11 mouse cellular contexts compared by ENCODE assay signal in the genomic region with DNA sequence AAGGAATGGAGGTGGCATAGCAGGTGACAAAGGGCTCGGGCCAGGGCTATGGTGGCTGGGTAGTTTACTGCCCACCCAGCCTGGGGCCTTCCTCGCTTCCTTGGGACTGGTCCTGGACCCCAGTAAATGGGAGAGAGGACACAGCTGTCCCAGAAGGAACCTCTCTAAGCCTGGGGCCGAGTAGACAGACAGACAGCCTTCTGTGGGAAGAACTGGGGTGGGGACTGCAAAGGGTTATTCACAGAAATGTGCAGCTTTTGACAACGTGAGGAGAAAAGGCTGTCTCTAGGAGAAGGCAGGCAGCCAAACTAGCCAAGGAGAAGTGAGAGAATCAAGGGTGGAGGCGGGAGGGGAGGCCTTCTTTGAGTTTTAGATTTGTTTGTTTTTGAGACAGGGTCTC. TPM values are rescaled to one million over a fixed set of nuclear protein-coding genes. Genes with fewer than 3 reads are reported as not detected.
DNase-seq lines count a peak whose midpoint lies in the region; ATAC-seq lines count a peak whose summit lies in the region.
"Had no signal": no experiment of that assay in that cellular context is flagged by ENCODE, and none has a peak within 500 bp of the region (broad histone marks: within the 10 kb centered on the region; RNA-seq: fewer than 3 reads in every experiment).

No protein-coding gene starts in this region.

- H3K9ac ChIP-seq in kidney, embryonic 15.5 days = no peak overlapping the region
- peak overlapping the region; percentile 54 for H3K9ac ChIP-seq in embryonic facial prominence, embryonic 11.5 days (replicated peaks; ENCODE audit: low read length)
- H3K9ac ChIP-seq in hindbrain, embryonic 14.5 days = no peak overlapping the region

- DNase-seq in kidney, adult 9 months = no peak
- DNase-seq in embryonic facial prominence, embryonic 11.5 days (ENCODE audit: low spot score) = peak; percentile 8
- DNase-seq in hindbrain, embryonic 14.5 days (ENCODE audit: low spot score) = no peak
- peak; percentile 45 for DNase-seq in lung, postnatal 14 days
- DNase-seq in gastrocnemius, postnatal 25 days = no peak
- no peak for DNase-seq in T-cell, adult 2 months (ENCODE audit: low spot score)
- DNase-seq: spleen, adult 18-20 months had no signal

- peaks cover 61% of the 10 kb centered on the region for H3K4me1 ChIP-seq in kidney, embryonic 15.5 days
- H3K4me1 ChIP-seq in embryonic facial prominence, embryonic 11.5 days (ENCODE audit: control insufficient read depth, insufficient read depth, low read length) = peaks cover 29% of the 10 kb centered on the region
- peaks cover 7% of the 10 kb centered on the region; the same call in 1 of the 2 replicates for H3K4me1 ChIP-seq in hindbrain, embryonic 14.5 days (replicated peaks; ENCODE audit: control insufficient read depth, insufficient read depth, low read length)

- peaks cover 10% of the 10 kb centered on the region; the same call in 1 of the 2 replicates for H3K36me3 ChIP-seq in kidney, embryonic 15.5 days
- no peaks in the 10 kb centered on the region; the same call in 1 of the 2 replicates for H3K36me3 ChIP-seq in embryonic facial prominence, embryonic 11.5 days (replicated peaks; ENCODE audit: control insufficient read depth, insufficient read depth, low read depth, low read length)
- no peaks in the 10 kb centered on the region for H3K36me3 ChIP-seq in hindbrain, embryonic 14.5 days (replicated peaks; ENCODE audit: control insufficient read depth, insufficient read depth)

- peak; percentile 38 for ATAC-seq in kidney, embryonic 15.5 days (replicated peaks; ENCODE audit: low FRiP score)
- no peak for ATAC-seq in embryonic facial prominence, embryonic 11.5 days (replicated peaks; ENCODE audit: insufficient number of reproducible peaks, low FRiP score, low TSS enrichment, low read depth)
- ATAC-seq in hindbrain, embryonic 14.5 days (ENCODE audit: low FRiP score) = no peak
- ATAC-seq in cerebellum, adult (ENCODE audit: insufficient number of reproducible peaks, low FRiP score, low TSS enrichment) = no peak
- ATAC-seq: midbrain, embryonic 16.5 days had no signal

- no peak overlapping the region for H3K4me3 ChIP-seq in kidney, embryonic 15.5 days (replicated peaks)
- H3K4me3 ChIP-seq in embryonic facial prominence, embryonic 11.5 days (ENCODE audit: low read depth, low read length) = no peak overlapping the region
- no peak overlapping the region for H3K4me3 ChIP-seq in hindbrain, embryonic 14.5 days (replicated peaks; ENCODE audit: low read length)
- H3K4me3 ChIP-seq: erythroblast, embryonic 14.5 days had no signal

- peak overlapping the region; percentile 95 for H3K27ac ChIP-seq in kidney, embryonic 15.5 days
- H3K27ac ChIP-seq in embryonic facial prominence, embryonic 11.5 days (replicated peaks; ENCODE audit: low read depth, low read length) = peak overlapping the region; percentile 94
- H3K27ac ChIP-seq in hindbrain, embryonic 14.5 days = 0 out of 2 replicates have a peak overlapping the region, but pooled peaks have one; percentile 5

- H3K27me3 ChIP-seq in kidney, embryonic 15.5 days = no peaks in the 10 kb centered on the region
- H3K27me3 ChIP-seq in embryonic facial prominence, embryonic 11.5 days (ENCODE audit: control insufficient read depth, insufficient read depth, low read length) = no peaks in the 10 kb centered on the region
- peaks cover 15% of the 10 kb centered on the region for H3K27me3 ChIP-seq in hindbrain, embryonic 14.5 days (ENCODE audit: control insufficient read depth, insufficient read depth, low read length)

- H3K9me3 ChIP-seq in kidney, embryonic 15.5 days (replicated peaks) = no peaks in the 10 kb centered on the region
- H3K9me3 ChIP-seq in embryonic facial prominence, embryonic 11.5 days (replicated peaks; ENCODE audit: control insufficient read depth, low read length) = no peaks in the 10 kb centered on the region
- no peaks in the 10 kb centered on the region for H3K9me3 ChIP-seq in hindbrain, embryonic 14.5 days (ENCODE audit: control insufficient read depth, low read length)

- WGBS in kidney, embryonic 15.5 days = 40% methylated on average over 5 of the region's 5 CpGs
- 46% methylated on average over 5 of the region's 5 CpGs for WGBS in embryonic facial prominence, embryonic 11.5 days
- 68% methylated on average over 5 of the region's 5 CpGs for WGBS in hindbrain, embryonic 14.5 days

- H3K4me2 ChIP-seq in kidney, embryonic 15.5 days = peak overlapping the region; percentile 82; the same call in 1 of the 2 replicates
- H3K4me2 ChIP-seq in embryonic facial prominence, embryonic 11.5 days (ENCODE audit: low read depth, low read length) = no peak overlapping the region
- H3K4me2 ChIP-seq in hindbrain, embryonic 14.5 days (replicated peaks) = no peak overlapping the region

RNA-seq across cellular contexts. Expression of a gene that starts 6.5 kb away (rescaled TPM):
- 34.3 and 37.7 TPM in 2 replicates for polyA plus RNA-seq in kidney, embryonic 15.5 days (2015; fragmentation: Nextera tagmentation; extraction: Ambion mirVana)
- polyA plus RNA-seq in embryonic facial prominence, embryonic 11.5 days (2014; fragmentation: Nextera tagmentation; extraction: Ambion mirVana) = 66.8 and 76.2 TPM in 2 replicates
- 5.5 and 7.5 TPM in 2 replicates for polyA plus RNA-seq in hindbrain, embryonic 14.5 days (2014; fragmentation: Nextera tagmentation; extraction: Ambion mirVana)
- total RNA-seq in gastrocnemius, postnatal 25 days (2021) = 1 to 10 TPM; 1.3 TPM
- polyA plus RNA-seq: erythroblast, embryonic 14.5 days had no signal

RNA-seq across cellular contexts. Expression of a gene that starts 51.8 kb away (rescaled TPM):
- polyA plus RNA-seq in kidney, embryonic 15.5 days (2015; fragmentation: Nextera tagmentation; extraction: Ambion mirVana) = 17.8 and 17.9 TPM in 2 replicates
- 12.1 and 13.1 TPM in 2 replicates for polyA plus RNA-seq in embryonic facial prominence, embryonic 11.5 days (2014; fragmentation: Nextera tagmentation; extraction: Ambion mirVana)
- polyA plus RNA-seq in hindbrain, embryonic 14.5 days (2014; fragmentation: Nextera tagmentation; extraction: Ambion mirVana) = 27.3 and 29.6 TPM in 2 replicates
- 10 to 100 TPM; 15.1 to 15.7 TPM for total RNA-seq in gastrocnemius, postnatal 25 days (2021)

RNA-seq across cellular contexts. Expression of a gene that starts 52.0 kb away (rescaled TPM):
- polyA plus RNA-seq in kidney, embryonic 15.5 days (2015; fragmentation: Nextera tagmentation; extraction: Ambion mirVana) = 89.9 and 91.9 TPM in 2 replicates
- 113 and 119 TPM in 2 replicates for polyA plus RNA-seq in embryonic facial prominence, embryonic 11.5 days (2014; fragmentation: Nextera tagmentation; extraction: Ambion mirVana)
- polyA plus RNA-seq in hindbrain, embryonic 14.5 days (2014; fragmentation: Nextera tagmentation; extraction: Ambion mirVana) = 110 and 115 TPM in 2 replicates
- 10 to 100 TPM; 23.0 to 28.4 TPM for total RNA-seq in gastrocnemius, postnatal 25 days (2021)

Comparison
In these comparisons a context has a peak if more than half of its experiments do, and no peak if none do; other contexts are left out.
1. H3K27ac ChIP-seq: peak in every context shown above with its lines; median percentile 95 in kidney, embryonic 15.5 days; 94 in embryonic facial prominence, embryonic 11.5 days; 5 in hindbrain, embryonic 14.5 days.
2. DNase-seq: peak in embryonic facial prominence, embryonic 11.5 days (single experiment) and lung, postnatal 14 days (single experiment); none in kidney, adult 9 months (single experiment), hindbrain, embryonic 14.5 days (single experiment), gastrocnemius, postnatal 25 days (single experiment) and T-cell, adult 2 months (single experiment).